Mouse (Mus musculus): ENCODE data around the gene Drg2. TPM values are rescaled to one million over a fixed set of nuclear protein-coding genes. Genes with fewer than 3 reads are reported as not detected.
A peak's percentile ranks its signal among the peaks of the same experiment; 100 is the strongest.

Gene Drg2
- 123 and 127 TPM in 2 replicates for polyA plus RNA-seq (2015; fragmentation: Nextera tagmentation; extraction: Ambion mirVana)

DNA sequence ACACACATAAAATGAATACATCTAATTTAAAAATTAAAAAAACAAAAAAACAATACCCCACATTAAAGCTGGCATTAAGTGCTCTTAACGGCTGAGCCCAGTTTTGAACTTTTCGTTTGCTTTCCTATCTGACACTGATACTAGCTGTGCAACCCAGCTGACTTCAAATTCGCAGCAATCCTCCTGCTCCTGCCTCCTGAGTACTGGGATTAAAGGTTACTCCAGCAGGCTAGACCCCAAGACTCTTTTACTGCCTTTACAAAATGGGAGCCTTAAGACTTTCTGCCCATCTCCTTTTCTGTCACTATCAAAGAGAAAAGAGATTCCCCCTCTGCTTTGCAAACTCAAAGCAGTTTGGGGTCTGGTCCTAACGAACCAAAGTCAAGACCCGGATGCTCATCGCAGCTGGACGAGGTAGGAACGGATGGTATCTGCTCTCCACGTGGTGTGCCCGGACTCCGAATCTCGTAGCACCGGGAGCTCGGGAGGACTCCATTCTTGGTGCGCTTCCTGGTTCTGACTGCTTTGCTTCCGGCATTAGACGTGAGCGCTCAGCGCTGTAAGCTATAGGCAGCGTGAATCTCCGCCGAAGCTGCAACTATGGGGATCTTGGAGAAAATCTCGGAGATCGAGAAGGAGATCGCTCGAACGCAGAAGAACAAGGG is at the start of gene Drg2:
Gene Drg2 (plus strand): TSS at position 512 of the 665 bp plus-strand sequence.
- Histone ChIP-seq H3K9me3 (ENCODE audit: low read length) (no peaks in the 10 kb centered on the region), H3K4me1 (ENCODE audit: insufficient read depth, low read length) (peaks cover 14% of the 10 kb centered on the region), H3K27ac (ENCODE audit: low read length) (peak within 1 kb of the TSS; percentile 78), H3K27me3 (ENCODE audit: insufficient read depth, low read length) (no peaks in the 10 kb centered on the region), H3K4me2 (replicated peaks; ENCODE audit: low read depth, low read length) (peak within 1 kb of the TSS; percentile 91), H3K4me3 (ENCODE audit: low read length) (peak within 1 kb of the TSS; percentile 73), H3K36me3 (ENCODE audit: insufficient read depth, low read length) (peaks cover 22% of the 10 kb centered on the region), H3K9ac (replicated peaks; ENCODE audit: low read length) (peak within 1 kb of the TSS; percentile 91)
- WGBS, result 6% methylated on average over 27 of the region's 27 CpGs
- peak; percentile 88 for ATAC-seq (ENCODE audit: low FRiP score, low TSS enrichment)

DNA sequence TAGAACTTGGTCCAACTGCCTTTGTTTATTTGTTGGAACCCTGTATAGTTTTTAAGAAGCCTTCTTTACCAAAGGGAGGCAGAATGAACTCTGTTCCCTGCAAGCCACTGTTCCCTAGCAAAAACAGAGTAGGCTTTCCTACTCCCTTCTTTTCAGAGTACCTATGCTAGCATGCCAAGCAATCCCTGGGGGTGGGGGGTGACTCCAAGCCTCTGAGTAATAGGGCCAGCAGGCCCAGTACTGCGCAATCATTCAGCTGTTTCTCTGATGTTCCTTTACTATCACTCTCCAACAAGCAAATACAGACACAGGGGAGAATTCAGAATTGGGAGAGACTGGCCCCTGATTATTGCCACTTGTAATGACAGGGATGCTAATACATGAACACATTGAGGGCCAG is 47.8 kb upstream of the Drg2 start:
- no peaks in the 10 kb centered on the region for H3K9me3 ChIP-seq (ENCODE audit: low read length)
- WGBS, result 96% methylated on average over 1 of the region's 1 CpGs
- H3K4me2 ChIP-seq (replicated peaks; ENCODE audit: low read depth, low read length), result no peak overlapping the region
- no peaks in the 10 kb centered on the region for H3K27me3 ChIP-seq (ENCODE audit: insufficient read depth, low read length)
- no peak for ATAC-seq (ENCODE audit: low FRiP score, low TSS enrichment)
- no peaks in the 10 kb centered on the region for H3K4me1 ChIP-seq (ENCODE audit: insufficient read depth, low read length)
- H3K4me3 ChIP-seq (ENCODE audit: low read length), result no peak overlapping the region
- no peak overlapping the region for H3K9ac ChIP-seq (replicated peaks; ENCODE audit: low read length)
- H3K36me3 ChIP-seq (ENCODE audit: insufficient read depth, low read length), result peaks cover 52% of the 10 kb centered on the region
- H3K27ac ChIP-seq (ENCODE audit: low read length), result no peak overlapping the region

DNA sequence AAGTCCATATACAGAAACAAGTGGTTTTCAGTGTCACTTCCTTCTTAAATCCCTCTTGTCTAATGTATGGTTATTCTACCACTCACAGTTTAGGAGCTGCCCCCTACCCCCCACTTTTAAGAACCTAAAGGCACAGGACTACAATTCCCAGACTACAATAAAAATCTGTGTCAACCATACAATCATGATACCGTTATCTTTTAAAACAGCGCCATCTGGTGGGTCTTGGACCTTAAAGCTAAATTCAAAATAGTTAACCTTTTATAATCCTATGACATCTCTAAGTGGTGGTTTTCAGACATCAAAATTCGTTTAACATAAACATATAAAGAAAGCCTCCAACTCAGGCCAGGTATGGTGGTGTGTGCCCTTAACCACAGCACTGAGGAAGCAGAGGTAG is 42.2 kb upstream of the Drg2 start:
- no peaks in the 10 kb centered on the region for H3K9me3 ChIP-seq (ENCODE audit: low read length)
- peaks cover 13% of the 10 kb centered on the region for H3K36me3 ChIP-seq (ENCODE audit: insufficient read depth, low read length)
- no peak for ATAC-seq (ENCODE audit: low FRiP score, low TSS enrichment)
- no peaks in the 10 kb centered on the region for H3K27me3 ChIP-seq (ENCODE audit: insufficient read depth, low read length)
- H3K27ac ChIP-seq (ENCODE audit: low read length), result no peak overlapping the region
- H3K4me2 ChIP-seq (replicated peaks; ENCODE audit: low read depth, low read length), result no peak overlapping the region
- no peak overlapping the region for H3K4me3 ChIP-seq (ENCODE audit: low read length)
- peaks cover 11% of the 10 kb centered on the region for H3K4me1 ChIP-seq (ENCODE audit: insufficient read depth, low read length)
- WGBS, result 7% methylated on average over 3 of the region's 3 CpGs
- no peak overlapping the region for H3K9ac ChIP-seq (replicated peaks; ENCODE audit: low read length)

DNA sequence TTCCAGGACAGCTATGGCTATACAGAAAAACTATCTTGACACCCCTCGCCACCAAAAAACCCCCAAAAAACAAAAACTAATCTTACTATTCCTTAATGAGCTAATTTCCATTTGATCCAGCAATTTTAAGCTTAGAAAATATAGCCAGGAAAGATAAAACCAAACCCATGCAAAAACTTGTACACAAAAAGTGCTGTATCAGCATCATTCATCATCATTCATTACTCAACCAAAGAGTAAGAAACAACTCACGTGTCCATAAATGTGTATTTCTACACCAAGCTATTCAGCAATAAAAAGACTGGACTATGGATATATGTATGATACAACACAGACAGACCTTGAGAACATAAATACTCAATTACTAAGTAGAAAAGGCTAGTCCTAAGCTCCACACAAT is 41.5 kb upstream of the Drg2 start:
- WGBS, result 83% methylated on average over 2 of the region's 2 CpGs
- H3K36me3 ChIP-seq (ENCODE audit: insufficient read depth, low read length), result peaks cover 6% of the 10 kb centered on the region

DNA sequence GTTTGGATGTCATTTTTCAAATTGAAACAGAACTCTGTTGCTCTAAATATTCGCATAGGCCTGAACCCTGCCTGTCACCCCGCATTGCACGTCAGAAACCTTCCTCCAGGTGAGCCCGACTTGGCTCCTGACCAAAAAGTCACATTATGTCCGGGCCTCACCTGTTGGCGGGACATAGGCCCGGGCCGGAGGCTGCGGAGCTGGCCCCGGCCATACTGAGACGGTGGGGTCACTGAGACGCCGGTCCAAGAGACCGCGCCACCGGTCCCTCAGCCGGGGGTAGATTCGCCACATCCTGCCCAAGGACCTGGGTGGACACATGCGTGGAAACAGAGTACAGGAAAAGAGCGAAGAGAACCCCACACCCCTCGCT is 37.8 kb upstream of the Drg2 start:
- Histone ChIP-seq H3K4me1 (ENCODE audit: insufficient read depth, low read length) (peaks cover 25% of the 10 kb centered on the region), H3K9ac (replicated peaks; ENCODE audit: low read length) (peak overlapping the region; percentile 82), H3K36me3 (ENCODE audit: insufficient read depth, low read length) (no peaks in the 10 kb centered on the region), H3K27me3 (ENCODE audit: insufficient read depth, low read length) (no peaks in the 10 kb centered on the region), H3K4me3 (ENCODE audit: low read length) (peak overlapping the region; percentile 97), H3K9me3 (ENCODE audit: low read length) (no peaks in the 10 kb centered on the region), H3K4me2 (replicated peaks; ENCODE audit: low read depth, low read length) (peak overlapping the region; percentile 93), H3K27ac (ENCODE audit: low read length) (peak overlapping the region; percentile 32; the same call in 1 of the 2 replicates)
- under 1% methylated on average over 21 of the region's 21 CpGs for WGBS
- peak; percentile 62 for ATAC-seq (ENCODE audit: low FRiP score, low TSS enrichment)

More for the DNA sequence above, 41.5 kb upstream of the Drg2 start:
- Histone ChIP-seq H3K4me3 (ENCODE audit: low read length) (no peak overlapping the region), H3K27me3 (ENCODE audit: insufficient read depth, low read length) (no peaks in the 10 kb centered on the region), H3K9me3 (ENCODE audit: low read length) (no peaks in the 10 kb centered on the region), H3K4me2 (replicated peaks; ENCODE audit: low read depth, low read length) (no peak overlapping the region), H3K9ac (replicated peaks; ENCODE audit: low read length) (no peak overlapping the region), H3K27ac (ENCODE audit: low read length) (no peak overlapping the region), H3K4me1 (ENCODE audit: insufficient read depth, low read length) (peaks cover 11% of the 10 kb centered on the region)
- no peak for ATAC-seq (ENCODE audit: low FRiP score, low TSS enrichment)

DNA sequence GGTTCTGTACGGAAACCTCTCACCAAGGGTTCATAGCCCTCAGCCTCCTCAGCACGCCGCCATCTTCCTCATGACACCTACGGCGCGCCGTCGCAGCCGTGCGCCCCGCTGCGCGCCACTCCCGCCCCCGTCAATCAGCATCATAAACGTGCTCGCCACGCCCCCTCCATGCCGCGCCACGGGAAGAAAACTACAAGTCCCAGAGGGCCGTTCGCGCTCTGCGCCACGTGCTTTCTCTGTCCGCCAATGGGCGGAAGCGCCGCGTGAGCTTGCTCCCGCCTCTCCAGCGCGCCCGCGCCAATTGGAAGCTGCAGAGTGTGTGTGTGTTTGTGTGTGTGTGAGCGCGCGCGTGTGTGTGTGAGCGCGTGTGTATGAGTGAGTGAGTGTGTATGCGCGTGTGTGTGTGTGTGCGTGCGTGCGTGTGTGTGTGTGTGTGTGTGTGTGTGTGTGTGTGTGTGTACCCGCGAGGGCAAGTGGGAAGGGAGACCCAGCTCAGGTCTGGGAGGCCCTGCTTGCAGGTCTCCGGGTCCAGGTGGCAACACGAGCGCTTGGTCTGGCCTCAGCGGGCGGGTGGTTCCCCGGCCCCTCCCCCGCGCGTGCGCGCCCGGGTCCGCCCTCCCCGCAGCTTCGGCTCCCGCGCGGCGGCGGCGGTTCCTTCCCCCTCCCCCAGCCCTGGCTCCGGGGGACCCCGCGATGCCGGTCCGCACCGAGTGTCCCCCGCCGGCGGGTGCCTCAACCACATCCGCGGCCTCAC is 37.3 kb upstream of the Drg2 start, which contains the start of gene Gid4:
Gene Gid4 (plus strand): TSS at position 183 of the 754 bp plus-strand sequence.
- Histone ChIP-seq H3K27me3 (ENCODE audit: insufficient read depth, low read length) (no peaks in the 10 kb centered on the region), H3K9ac (replicated peaks; ENCODE audit: low read length) (peak within 1 kb of the TSS; percentile 90), H3K27ac (ENCODE audit: low read length) (peak within 1 kb of the TSS; percentile 91), H3K4me1 (ENCODE audit: insufficient read depth, low read length) (peaks cover 25% of the 10 kb centered on the region), H3K4me3 (ENCODE audit: low read length) (peak within 1 kb of the TSS; percentile 97), H3K9me3 (ENCODE audit: low read length) (no peaks in the 10 kb centered on the region), H3K36me3 (ENCODE audit: insufficient read depth, low read length) (no peaks in the 10 kb centered on the region), H3K4me2 (replicated peaks; ENCODE audit: low read depth, low read length) (peak within 1 kb of the TSS; percentile 93)
- under 1% methylated on average over 54 of the region's 81 CpGs for WGBS
- peak; percentile 98 for ATAC-seq (ENCODE audit: low FRiP score, low TSS enrichment)

DNA sequence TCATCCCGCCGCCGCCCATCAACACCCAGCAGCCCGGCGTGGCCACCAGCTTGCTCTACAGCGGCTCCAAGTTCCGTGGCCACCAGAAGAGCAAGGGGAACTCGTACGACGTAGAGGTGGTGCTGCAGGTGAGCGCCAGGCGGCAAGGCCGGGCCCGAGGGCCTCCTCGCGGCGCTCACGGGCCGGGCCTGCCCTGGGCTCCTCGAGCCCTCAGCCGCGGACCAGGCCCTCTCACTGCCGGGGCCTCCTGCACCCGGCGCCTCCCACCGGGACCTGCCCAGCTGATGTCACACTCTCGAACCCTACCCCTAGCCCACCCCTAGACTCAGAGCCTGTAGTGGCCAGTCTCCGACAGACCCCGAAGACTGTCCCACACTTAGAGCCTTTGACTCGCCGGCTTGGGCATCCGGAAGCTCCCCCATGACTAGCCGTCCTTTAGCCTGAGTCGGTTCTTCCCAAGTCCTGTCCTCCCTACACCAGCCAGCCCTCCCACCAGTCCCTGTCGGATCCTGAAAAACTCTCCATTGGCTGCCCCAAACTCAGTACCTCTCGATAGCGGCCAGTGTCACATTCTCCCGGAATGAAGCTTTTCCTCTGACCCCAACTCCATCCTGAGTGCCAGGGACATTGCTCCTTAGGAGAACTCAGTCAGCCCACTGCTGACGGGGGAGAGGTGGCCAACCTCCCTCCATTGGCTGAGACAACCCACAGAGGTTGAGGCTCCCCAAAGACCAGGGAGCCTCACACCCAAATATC is 36.5 kb upstream of the Drg2 start, which contains the start of gene Atpaf2:
Gene Atpaf2 (minus strand): TSS at position 741 of the 756 bp plus-strand sequence.
- Histone ChIP-seq H3K27ac (ENCODE audit: low read length) (peak within 1 kb of the TSS; percentile 91), H3K4me3 (ENCODE audit: low read length) (peak within 1 kb of the TSS; percentile 97), H3K9ac (replicated peaks; ENCODE audit: low read length) (peak within 1 kb of the TSS; percentile 90), H3K4me2 (replicated peaks; ENCODE audit: low read depth, low read length) (peak within 1 kb of the TSS; percentile 93), H3K4me1 (ENCODE audit: insufficient read depth, low read length) (peaks cover 27% of the 10 kb centered on the region), H3K9me3 (ENCODE audit: low read length) (no peaks in the 10 kb centered on the region), H3K27me3 (ENCODE audit: insufficient read depth, low read length) (no peaks in the 10 kb centered on the region), H3K36me3 (ENCODE audit: insufficient read depth, low read length) (no peaks in the 10 kb centered on the region)
- under 1% methylated on average over 39 of the region's 39 CpGs for WGBS
- ATAC-seq (ENCODE audit: low FRiP score, low TSS enrichment), result peak; percentile 60

DNA sequence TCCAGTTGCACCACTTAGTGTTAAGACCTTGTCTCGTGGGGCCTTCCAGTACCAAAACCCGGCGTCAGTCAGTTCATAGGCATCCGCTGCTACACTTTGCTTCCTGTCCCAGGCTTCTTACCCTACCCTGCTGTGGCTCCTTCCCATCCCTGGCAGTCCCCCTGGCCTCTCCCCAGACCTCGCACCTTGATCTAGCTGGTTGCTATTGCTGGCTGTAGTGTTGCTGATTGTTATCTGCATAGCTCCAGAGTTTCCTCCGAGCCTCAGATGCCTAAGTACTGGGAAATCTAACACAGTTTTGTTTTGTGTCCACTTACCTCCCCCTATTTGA is 36.0 kb upstream of the Drg2 start:
- H3K4me2 ChIP-seq (replicated peaks; ENCODE audit: low read depth, low read length), result peak overlapping the region; percentile 93
- H3K27ac ChIP-seq (ENCODE audit: low read length), result no peak overlapping the region
- 5% methylated on average over 6 of the region's 6 CpGs for WGBS
- no peaks in the 10 kb centered on the region for H3K27me3 ChIP-seq (ENCODE audit: insufficient read depth, low read length)
- peak overlapping the region; percentile 97 for H3K4me3 ChIP-seq (ENCODE audit: low read length)
- ATAC-seq (ENCODE audit: low FRiP score, low TSS enrichment), result no peak
- H3K9me3 ChIP-seq (ENCODE audit: low read length), result no peaks in the 10 kb centered on the region
- peak overlapping the region; percentile 90 for H3K9ac ChIP-seq (replicated peaks; ENCODE audit: low read length)
- peaks cover 29% of the 10 kb centered on the region for H3K4me1 ChIP-seq (ENCODE audit: insufficient read depth, low read length)
- H3K36me3 ChIP-seq (ENCODE audit: insufficient read depth, low read length), result no peaks in the 10 kb centered on the region

DNA sequence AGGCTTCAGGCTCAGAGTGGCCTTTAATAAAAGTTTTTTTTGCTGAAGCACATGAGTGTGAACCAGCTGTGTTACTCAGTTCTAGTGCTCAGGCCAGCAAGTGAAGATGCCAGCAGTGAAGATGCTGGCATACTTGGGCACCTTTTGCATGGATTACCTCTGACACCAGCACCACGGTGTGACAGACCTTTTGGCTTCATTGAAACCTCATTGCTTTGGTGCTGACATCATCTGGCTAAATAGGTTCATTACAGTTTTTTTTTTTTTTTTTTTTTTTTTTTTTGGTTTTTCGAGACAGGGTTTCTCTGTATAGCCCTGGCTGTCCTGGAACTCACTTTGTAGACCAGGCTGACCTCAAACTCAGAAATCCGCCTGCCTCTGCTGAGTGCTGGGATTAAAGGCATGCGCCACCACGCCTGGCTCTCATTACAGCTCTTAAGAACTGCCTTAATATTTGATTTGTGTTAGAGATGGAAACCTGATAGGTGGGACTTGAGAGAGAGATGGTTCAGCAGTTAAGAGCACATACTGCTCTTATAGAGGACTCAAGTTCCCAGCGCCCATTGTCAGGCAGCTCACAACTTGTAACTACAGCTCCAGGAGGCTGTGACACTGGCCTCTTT is 32.2 kb upstream of the Drg2 start:
- Histone ChIP-seq H3K27me3 (ENCODE audit: insufficient read depth, low read length) (no peaks in the 10 kb centered on the region), H3K9me3 (ENCODE audit: low read length) (no peaks in the 10 kb centered on the region), H3K4me1 (ENCODE audit: insufficient read depth, low read length) (peaks cover 17% of the 10 kb centered on the region), H3K9ac (replicated peaks; ENCODE audit: low read length) (no peak overlapping the region), H3K36me3 (ENCODE audit: insufficient read depth, low read length) (no peaks in the 10 kb centered on the region; the same call in 1 of the 2 replicates), H3K27ac (ENCODE audit: low read length) (no peak overlapping the region), H3K4me2 (replicated peaks; ENCODE audit: low read depth, low read length) (no peak overlapping the region), H3K4me3 (ENCODE audit: low read length) (no peak overlapping the region)
- no peak for ATAC-seq (ENCODE audit: low FRiP score, low TSS enrichment)
- WGBS, result 59% methylated on average over 5 of the region's 6 CpGs
